Mouse (Mus musculus): ENCODE measurements around the gene Etnk2.
"Not testable (repeated sequence)": the region's sequence is repeated elsewhere in the genome, so short reads cannot be mapped to it uniquely, and the experiment has no call there.

The Etnk2 gene

DNA sequence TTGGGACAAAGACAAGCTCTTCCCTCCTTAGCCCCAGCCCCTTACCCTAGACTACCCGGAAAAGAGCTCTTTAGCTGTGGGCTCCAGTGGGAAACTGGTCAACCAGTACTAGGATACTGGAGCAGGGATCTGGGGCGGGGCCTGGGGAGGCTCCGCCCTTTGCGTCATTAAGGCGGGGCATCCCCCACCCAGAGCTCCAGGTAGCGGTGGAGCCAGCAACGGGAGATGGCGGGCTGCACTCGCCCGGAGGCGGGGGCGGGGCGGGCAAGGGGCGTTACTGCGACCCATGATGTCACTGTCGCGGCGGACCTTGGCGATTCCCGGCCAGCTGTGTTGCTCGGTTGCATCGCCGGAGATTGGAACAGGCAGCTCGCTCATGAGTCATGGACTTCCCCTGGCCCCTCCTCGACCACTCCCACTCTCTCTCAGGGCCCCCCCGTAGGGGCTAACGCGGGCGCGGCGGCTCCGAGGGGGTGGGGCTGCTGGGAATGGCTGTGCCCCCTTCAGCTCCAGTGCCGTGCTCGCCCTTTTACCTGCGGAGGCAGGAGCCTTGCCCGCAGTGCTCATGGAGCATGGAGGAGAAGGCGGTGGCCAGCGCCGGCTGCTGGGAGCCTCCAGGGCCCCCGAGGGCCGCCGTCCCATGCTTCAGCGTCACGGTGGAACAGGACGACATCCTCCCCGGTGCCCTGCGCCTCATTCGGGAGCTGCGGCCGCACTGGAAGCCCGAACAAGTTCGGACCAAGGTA, at the start of gene Etnk2:
TSS of gene Etnk2 (plus strand) at position 297 of the 746 bp plus-strand sequence.
- DNase-seq (ENCODE audit: low read depth) = no peak

DNA sequence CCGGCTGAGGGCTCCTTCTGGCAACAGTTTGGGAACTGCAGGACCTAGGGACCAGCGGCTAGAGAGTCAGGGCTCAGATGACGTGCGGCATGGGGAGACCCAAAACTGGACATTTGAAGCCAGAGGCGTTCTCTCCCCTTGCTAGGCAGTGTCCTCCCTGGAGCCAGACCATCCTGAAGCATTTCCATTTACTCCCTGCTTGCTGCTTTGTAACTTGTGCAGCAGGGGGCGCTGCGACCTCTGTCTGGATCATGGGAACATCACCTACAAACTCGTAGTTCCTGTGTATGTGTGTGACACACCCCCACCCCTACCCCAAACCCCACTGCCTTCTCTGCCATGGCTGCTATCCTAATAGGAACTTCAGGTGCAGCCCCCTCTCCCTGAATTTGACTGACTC, 49.0 kb upstream of the Etnk2 start:
- peak; percentile 48 for DNase-seq (ENCODE audit: low read depth)

DNA sequence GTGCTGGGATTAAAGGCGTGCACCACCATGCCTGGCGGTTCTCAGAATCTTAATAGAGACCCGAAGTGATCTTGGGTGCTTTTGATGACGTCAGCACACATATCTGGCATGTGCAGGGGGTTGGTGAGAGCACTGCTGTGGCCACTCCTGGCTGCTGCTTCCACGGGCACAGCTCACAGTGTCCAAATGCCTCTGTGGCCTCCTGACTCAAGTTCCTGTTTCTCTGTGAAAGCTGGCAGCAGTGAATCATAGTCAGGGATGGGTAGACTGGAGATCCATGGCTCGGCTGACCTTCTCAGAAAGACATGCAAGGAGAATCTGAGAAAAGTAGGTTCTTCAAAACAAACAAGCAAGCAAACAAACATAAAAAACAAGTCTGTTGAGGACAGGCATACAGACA, 47.6 kb upstream of the Etnk2 start:
- peak; percentile 17 for DNase-seq (ENCODE audit: low read depth)

DNA sequence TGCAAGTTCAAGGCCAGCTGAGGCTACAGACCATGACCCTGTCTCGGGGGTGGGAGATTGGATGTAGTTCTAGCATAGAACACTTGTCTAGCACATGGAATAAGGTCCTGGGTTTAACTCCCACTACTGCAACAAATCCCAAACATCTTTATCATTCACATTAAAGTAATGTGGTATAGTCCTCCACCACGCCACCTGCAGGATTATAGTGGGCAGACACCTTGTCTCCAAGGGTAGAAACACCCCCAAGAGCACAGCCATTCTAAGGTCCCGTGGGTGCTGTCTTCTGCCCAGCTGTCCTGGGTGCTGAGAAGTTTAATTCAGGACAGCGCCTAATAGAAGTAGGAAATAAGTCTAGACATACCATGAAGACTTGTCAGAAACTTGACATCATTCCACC, 46.8 kb upstream of the Etnk2 start:
- no peak for DNase-seq (ENCODE audit: low read depth)

DNA sequence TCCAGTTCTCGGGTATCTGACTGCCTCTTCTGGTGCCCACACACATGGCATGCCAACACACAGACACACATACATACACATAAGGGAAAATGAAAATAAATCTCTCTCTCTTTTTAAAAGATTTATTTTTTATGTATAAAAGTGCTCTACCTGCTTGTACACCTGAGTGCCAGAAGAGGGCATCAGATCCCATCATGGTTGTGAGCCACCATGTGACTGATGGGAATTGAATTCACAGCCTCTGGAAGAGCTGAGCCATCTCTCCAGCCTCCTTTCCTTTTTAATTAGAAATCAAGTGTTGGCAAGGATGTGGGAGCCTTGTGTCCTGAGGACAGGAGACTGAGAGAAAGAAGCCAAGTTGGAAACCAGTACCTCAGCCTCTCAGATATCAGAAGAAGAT, 46.2 kb upstream of the Etnk2 start:
- DNase-seq (ENCODE audit: low read depth) = peak; percentile 8

DNA sequence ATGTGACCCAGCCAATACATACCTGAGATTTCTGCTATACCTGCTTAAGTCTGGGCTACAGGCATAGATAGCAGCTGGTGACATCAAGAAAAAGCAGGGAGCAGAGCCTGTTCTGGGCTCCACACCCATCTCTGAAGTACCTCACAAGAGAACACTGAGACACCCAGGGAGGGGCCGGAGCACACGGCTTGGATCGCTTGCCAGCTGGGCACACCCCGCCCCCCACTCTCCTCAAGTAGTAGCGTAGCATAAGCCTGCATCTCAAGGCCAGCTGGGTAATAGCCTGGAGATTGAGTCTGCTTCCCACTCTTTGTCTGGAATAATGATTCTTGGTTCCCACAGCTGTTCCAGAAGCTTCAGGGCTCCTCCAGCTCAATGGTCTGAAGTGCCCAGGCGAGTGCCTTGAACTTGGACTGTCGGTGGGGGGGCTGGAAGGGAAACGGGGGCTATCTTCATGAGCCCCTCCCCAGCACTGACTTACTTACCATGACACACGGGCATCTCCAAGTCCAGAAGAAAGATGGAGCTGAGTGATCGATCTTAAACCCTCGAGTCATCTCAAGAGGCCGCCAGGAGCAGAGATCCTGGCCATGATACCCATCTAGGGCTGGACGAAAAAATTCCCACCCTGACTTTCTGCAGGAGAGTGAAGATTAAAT, 42.0 kb upstream of the Etnk2 start, which contains the start of gene Kiss1:
TSS of gene Kiss1 (plus strand) at position 609 of the 659 bp plus-strand sequence.
- DNase-seq (ENCODE audit: low read depth) = no peak

DNA sequence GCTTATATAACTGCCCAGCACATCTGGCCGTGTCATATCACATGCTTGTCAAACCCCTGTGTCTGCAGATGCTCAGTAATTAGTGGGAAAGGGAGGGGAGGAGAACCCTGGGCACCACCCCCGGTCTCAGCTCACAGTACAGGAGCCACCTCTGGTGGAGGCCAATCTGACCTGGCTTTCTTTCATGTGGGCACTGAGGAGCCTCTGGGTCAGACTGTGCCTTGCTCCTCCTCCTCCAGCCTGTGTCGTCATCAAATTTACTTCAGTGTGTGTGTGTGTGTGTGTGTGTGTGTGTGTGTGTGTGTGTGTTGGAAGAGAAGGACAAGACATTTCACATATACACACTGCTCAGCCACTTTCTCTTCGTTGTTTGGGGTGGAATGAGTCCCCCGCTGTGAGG, 40.0 kb upstream of the Etnk2 start:
- no peak for DNase-seq (ENCODE audit: low read depth)

DNA sequence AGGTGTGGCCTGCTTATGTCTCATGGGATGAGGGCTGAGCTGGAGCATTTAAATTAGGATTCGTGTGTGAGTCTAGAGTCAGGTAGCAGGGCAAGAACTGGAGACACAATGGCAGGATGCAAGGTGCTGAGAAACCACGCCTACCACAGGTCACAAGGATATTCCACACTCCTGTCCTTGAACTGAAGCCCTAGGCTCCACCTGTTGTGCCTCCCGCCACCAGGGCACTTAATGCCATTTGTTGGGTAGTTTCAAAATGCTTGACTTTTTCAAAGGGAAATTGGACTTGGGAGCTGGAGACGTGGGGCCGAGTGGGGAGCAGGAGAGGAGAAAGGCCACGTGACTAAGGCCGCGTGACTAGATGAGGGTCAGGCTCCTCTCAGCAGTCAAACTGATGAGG, 37.4 kb upstream of the Etnk2 start:
- DNase-seq (ENCODE audit: low read depth) = no peak

DNA sequence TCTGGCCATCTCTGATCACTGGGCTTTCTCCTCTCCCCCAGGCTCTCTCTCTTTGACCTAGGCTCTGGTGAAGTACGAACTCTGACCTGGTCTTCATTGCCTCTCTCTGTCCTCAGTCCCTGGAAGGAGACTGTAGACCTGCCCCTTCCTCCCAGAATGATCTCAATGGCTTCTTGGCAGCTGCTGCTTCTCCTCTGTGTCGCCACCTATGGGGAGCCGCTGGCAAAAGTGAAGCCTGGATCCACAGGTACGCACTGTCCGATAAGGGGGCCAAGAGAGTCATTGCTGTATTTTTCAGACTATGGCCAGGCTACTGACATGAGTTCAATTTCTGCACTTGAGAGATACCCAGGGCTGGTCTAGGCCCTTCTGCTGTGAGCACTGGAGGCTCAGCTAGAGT, 36.3 kb upstream of the Etnk2 start:
- no peak for DNase-seq (ENCODE audit: low read depth)

DNA sequence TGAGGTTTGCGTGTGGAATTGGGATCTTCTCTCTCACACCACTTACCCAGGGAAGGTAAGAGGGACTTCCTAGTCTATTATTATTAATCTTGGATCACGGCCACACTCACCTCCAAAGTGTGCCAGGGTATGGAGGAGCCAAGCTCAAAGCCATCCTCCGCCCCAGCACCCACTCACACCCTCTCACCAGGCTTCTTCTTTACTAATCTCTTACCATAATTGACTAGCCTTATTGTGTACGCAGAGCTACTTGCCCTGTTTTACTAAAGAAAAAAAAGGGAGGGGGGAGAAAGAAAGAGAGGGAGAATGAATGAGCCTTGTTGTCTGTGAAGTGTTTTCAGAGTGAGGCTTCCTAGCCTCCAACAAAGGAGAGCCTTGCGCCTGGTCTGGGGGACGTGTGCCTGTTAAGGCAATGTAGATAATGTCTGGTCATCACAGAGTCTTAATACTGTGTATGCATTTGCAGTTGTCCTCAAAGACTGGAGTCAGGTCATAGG, 35.0 kb upstream of the Etnk2 start:
- no peak for DNase-seq (ENCODE audit: low read depth)

DNA sequence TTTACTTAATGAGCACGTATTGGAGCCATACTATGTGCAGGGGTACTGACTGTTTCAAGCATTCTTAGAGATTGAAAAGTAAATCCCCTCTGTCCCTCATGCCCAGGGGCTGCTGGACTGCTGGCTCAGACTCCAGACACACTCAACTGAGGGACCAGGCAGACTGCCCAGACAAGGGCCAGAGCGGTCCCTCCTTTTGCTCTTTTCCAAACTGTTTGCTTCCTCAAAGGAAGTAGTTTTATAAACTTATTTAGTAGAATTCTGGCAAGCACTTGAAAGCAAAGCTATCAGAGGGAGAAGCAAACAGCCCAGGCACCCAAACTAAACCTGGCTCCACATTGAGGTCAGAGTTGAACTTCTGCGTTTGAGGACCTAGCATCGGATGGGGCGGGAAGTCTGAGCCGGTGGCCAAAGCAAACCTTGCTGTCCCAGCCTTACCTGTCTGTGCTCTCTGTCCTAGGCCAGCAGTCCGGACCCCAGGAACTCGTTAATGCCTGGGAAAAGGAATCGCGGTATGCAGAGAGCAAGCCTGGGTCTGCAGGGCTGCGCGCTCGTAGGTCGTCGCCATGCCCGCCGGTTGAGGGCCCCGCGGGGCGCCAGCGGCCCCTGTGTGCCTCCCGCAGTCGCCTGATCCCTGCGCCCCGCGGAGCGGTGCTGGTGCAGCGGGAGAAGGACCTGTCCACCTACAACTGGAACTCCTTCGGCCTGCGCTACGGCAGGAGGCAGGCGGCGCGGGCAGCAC, 34.3 kb upstream of the Etnk2 start:
- no peak for DNase-seq (ENCODE audit: low read depth)

DNA sequence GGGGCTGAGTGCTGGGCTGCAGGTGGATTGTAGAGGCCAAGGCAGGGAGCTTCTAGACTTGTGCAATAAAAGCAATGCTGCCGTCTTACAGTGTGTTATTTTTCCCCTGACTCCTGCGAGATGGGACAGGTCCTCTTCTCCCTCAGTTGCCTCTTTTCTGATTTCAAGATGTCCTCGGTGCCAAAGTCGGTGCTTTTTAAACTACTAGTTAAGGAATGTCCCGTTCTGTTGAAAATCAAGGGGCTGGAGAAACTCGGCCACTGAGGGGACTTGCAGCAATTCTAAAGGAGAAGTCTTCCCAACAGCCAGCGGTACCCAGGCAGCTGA, 33.8 kb upstream of the Etnk2 start:
- no peak for DNase-seq (ENCODE audit: low read depth)

DNA sequence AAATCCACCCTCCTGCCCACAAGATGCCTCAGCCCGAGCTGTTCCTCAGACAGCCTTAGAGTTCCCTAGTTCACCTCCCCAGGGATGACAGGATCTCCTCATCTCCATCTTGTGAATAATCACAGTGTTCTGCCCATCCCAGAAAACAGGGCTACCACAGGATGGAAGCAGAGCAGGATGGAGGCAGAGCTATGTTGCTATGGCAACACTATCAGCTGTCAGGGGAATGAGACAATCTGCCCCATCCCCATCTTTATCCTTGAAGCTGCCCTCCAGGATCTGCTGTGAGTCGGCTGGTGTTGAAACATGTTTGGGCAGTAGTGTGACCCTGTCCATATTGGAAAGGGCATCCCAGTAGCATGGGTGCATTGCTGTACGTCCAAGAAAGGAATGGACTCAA, 32.2 kb upstream of the Etnk2 start:
- no peak for DNase-seq (ENCODE audit: low read depth)

DNA sequence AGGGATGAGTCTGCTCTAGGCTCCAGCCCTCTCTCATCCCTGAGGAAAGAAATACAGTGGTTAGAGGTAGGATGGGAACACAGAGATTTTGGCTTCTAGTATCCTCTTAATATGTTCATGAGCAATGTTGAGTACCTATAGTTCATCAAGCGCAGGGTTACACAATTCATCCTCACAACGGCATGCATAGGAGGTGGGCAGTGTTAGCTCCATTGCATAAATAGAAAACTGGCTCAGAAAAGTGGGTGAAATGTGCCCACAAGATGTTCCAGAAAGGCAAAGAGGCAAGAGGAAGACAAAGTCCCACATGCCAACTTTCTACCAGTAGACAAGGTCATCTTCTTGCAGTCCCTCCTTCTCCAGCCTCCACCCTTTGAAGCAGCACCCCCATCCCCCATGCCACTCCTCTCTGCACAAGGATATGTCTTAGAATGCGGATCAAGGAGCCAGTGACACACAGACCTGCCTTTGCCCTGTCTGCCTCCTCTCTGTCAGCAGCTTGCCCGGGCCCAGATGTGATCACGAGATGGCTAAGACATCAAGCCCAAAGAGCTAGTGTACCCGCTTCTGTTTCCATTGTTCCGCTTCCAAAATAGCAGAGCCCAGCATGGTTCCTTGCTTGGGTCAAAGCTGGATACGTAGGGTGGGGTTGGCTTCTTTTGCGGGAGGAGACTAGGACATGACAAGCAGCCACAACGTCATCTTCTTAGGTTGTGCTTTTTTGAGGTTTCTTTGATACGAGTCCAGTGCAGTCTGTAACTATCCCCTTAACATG, 30.5 kb upstream of the Etnk2 start:
- DNase-seq (ENCODE audit: low read depth) = no peak

DNA sequence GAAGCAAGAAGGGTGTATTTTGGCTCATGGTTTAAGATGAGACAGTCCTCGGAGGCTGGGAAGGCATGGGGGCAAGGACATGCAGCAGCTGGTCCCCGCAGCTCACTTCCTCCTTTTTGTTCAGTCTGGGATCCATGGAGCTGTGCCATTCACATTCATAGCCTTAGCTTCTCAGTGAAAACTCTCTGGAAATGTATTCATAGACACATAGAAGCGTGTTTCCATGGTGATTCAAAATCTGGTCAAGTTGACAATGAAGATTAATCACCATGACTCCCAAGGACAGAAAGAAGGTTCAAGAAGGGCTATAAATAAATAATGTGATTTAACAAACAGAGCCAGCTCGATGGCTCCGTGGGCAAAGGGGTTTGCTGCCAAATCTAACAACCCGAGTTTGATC, 29.4 kb upstream of the Etnk2 start:
- DNase-seq (ENCODE audit: low read depth) = no peak

DNA sequence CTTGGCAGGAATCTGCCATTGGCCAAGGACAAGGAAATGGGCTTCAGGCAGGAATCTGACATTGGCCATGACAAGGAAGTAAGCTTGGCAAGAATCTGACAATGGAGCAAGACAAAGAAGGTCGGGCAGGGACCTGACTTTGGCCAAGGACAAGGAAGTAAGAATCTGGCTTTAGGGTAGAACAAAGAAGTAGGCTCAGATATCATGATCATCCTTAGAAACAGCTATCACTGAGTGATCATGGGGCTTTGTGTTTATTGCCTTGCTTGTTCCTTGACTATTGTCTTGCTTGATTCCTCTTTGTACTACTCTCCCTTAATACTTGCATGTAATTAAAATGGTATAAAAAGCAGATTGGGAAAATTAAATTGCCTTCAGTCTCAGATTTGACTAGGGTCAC, 23.0 kb upstream of the Etnk2 start:
- not testable (repeated sequence) for DNase-seq (ENCODE audit: low read depth)

DNA sequence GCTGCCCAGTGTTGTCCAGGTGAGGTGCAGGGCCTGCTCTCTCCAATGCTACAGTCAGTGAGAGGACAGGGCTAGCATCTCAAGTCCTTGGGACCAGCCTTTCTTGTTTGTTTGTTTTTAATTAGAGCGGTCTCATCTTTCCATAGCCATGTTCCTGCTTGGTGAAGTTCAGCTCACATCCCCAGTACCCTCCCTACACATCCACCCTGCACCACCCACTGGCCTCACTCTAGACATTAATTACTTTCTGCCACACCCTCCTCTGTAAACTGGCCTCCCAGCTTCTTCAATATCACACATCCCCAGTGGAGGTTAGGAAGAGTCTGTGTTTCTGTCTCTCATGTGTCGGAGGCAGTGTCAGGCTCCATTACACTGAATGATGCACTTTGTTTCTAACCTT, 19.0 kb upstream of the Etnk2 start:
- DNase-seq (ENCODE audit: low read depth) = no peak

DNA sequence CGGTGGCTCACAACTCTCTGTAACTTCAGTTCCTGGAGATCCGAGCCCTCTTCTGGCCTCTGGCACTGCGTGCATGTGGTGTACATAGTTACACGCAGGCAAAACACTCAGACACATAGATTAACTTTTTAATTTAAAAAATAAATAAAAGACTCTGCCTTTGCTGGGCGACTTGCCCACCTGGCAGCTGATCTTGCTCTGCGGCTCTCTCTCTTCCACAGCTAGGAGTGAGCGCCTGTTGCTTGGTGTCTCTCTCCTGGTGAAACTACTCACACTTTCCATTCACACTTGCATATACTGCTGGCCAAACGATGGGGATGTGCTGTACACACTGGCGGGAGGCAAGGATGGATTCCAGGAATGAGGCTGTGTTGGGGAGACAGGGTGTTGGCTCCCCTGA, 16.8 kb upstream of the Etnk2 start:
- DNase-seq (ENCODE audit: low read depth) = no peak

DNA sequence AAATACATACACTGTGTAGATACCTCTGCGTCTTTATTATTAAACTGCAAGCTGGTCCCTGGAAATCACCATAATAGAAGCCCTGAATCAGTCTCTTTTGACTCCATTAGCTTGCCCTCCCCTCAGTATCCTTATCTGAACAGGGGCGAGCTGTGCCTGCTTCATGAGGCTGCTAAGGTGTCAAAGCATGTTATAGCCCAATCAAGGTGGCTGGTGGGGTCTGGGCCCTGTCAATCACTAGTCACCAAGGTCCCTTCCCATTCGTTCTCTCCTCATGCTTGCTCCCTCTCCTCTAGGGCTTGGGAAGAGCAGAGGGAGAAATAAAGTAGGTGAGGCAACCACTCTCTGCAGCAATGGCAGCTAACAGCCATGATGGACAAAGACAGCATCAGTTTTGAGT, 16.1 kb upstream of the Etnk2 start:
- no peak for DNase-seq (ENCODE audit: low read depth)

DNA sequence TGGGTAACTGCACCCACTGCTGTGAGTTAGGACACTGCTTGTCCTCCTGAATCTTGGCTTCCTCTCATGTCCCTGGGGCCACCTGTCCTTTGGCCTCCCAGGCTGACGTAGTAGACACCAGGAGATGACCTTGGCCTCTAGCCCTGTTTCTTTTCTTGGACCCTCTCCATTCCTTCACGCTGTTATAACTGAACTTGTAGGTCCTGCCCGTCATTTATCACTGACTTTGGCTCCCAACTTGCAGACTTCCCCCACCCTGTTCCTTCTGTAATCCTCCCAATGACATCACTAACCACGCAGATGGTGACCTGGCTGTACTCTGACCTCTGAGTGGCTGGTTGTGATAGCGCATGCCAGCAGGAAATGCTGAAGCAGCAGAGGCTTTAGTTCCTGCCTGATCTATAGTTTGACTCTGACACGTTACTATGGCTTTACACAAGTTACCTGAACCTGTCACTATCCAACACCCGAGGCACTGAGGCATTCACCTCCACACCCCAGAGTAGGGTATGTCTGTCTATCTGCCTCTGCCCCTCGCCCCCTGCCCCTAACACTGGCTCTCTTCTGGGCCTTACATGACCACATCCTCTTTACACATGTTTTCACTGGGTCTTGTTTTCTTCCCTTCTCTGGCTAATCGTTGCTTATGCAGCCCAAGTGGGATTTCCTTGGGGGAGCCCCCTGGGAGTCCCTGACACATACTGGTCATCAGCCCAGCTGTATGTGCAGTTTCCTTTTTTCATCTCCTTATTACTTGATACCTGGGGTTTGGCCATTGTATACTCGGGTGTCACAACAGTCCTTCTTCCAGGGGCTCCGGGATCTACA, 15.5 kb upstream of the Etnk2 start:
- peak; percentile 38 for DNase-seq (ENCODE audit: low read depth)

DNA sequence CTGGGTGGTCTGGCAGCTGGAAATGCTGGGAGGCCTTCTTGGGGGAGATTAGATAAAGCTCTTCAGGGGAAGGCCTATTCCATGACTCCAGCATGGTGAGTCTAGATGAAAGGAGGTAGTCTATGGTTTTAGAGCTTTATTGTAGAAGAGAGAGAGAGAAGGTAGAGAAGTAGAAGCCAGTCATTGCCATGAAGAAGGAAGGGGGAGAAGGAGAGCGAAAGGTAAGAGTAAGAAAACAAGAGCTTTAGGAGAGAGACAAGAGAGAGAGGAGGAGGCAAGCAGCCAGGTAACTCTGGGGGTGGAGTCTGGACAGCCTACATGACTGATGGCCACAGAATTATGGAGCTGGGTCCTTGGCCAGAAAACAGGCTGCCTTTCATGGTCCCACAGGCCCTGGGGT, 13.2 kb upstream of the Etnk2 start, which contains the start of gene Ren1:
TSS of gene Ren1 (plus strand) at position 301 of the 400 bp plus-strand sequence.
- no peak for DNase-seq (ENCODE audit: low read depth)

All from 416B (cell line).